Comparison of ENCODE assay signal across 11 mouse cellular contexts in the genomic region with DNA sequence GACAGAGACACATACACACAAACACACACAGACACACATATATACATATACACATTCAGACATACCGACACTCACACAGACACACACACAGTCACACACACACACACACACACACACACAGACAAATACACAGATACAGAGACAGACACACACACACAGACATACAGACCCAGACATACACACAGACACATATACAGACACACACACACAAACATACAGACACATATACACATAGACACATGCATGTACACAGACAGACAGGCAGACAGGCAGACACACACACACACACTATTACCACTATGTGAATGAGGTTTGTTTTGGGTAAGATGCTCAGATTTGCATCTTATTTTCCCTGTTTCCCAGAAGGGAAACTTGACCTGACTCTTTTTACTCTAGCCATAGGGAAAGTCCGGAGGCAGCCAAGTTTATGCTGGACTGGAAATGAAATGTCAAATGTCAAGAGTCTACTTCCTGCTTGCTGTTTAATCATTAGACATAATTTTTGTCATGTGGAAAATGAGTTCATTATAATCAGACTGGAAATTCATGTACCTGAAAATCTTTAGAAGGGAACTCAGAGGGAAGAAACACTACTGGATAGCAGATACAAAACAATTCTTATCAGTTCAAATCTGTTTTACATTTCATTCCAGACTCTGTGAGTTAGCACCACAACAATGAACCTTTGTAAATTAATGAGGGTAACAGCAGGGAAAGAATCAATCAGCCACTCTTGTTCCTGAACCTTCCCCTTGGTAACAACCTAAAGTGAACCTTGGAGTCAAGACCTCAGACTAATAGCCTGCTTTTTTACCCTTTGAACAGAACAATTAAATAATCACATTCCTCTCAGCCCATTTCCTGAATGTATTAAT.
DNase-seq lines count a peak whose midpoint lies in the region; ATAC-seq lines count a peak whose summit lies in the region.
"Had no signal": no experiment of that assay in that cellular context is flagged by ENCODE, and none has a peak within 500 bp of the region (broad histone marks: within the 10 kb centered on the region; RNA-seq: fewer than 3 reads in every experiment).

No protein-coding gene starts in this region.

- DNase-seq in 3T3-L1 (ENCODE audit: low read depth, low spot score): peak; percentile 5
- DNase-seq in Muller cell, postnatal 12 days (ENCODE audit: inconsistent ontology term): peak; percentile 61
- peak; percentile 74 for DNase-seq in forelimb bud, embryonic 11.5 days (ENCODE audit: low read depth, low spot score)
- DNase-seq in kidney, postnatal 36 days: peak; percentile 3 to 30
- no peak for DNase-seq in gastrocnemius, postnatal 4 days (ENCODE audit: low spot score in 2 of 2)
- no peak for DNase-seq in layer of hippocampus, postnatal 14 days (ENCODE audit: low spot score in 2 of 2)
- DNase-seq: adrenal gland, adult 2 months; cerebellum, adult 11-12 months; gastrocnemius, postnatal 14 days; heart, postnatal 14 days had no signal

- no peak for ATAC-seq in erythroblast, adult 5-6 weeks (replicated peaks; ENCODE audit: low FRiP score, poor library complexity, severe bottlenecking)

Comparison
In these comparisons a context has a peak if more than half of its experiments do, and no peak if none do; other contexts are left out.
1. DNase-seq: peak in 3T3-L1 (single experiment), Muller cell, postnatal 12 days (single experiment), forelimb bud, embryonic 11.5 days (single experiment) and kidney, postnatal 36 days (2 of 2); none in gastrocnemius, postnatal 4 days (0 of 2) and layer of hippocampus, postnatal 14 days (0 of 2).